Mouse (Mus musculus) megakaryocyte, embryonic 14.5 days (primary cell): ENCODE measurements at regions not wholly inside any gene's neighbourhood (a gene's known extent, or its start where the extent isn't known, plus 50 kb on each side); places are given as distances from the start of the nearest gene placed in this dataset.

Experiments used
- FLI1 ChIP-seq: IDR thresholded peaks from 2 replicates; pipeline ENCODE4 v1.6.1; 2012; ENCODE audit warnings: low read length, inconsistent platforms, mixed read lengths
- GATA1 ChIP-seq: IDR thresholded peaks from 3 replicates; pipeline ENCODE4 v1.6.1; 2012; ENCODE audit warnings: mixed read lengths, low read length, inconsistent platforms, borderline replicate concordance

GRCm38 (mm10) chr14:24854459-24854858 lies 367.5 kb downstream of the Rps24 start:
- TF ChIP-seq FLI1 (no peak), GATA1 (no peak)
